Mouse (Mus musculus) embryonic facial prominence, embryonic 15.5 days (tissue): ENCODE data around the gene Fam209. TPM values are rescaled to one million over a fixed set of nuclear protein-coding genes. Genes with fewer than 3 reads are reported as not detected.

ENCODE experiments used
- ATAC-seq: fragments of 200-750 bp; cut with Nextera tagmentation; 2 replicates; pipeline ENCODE4 v1.8.0; 2017; ENCODE audit warnings: low read depth, moderate TSS enrichment; ENCODE audit not compliant: insufficient number of reproducible peaks, low FRiP score, low TSS enrichment
- H3K27ac ChIP-seq: fragments of 300-500 bp; sonication (generic); replicated peaks from 2 replicates; pipeline ENCODE4 v1.5.1; 2015; ENCODE audit warnings: mild to moderate bottlenecking, inconsistent platforms
- H3K27me3 ChIP-seq: fragments of 300-500 bp; sonication (generic); 2 replicates; pipeline ENCODE4 v1.6.1; 2015; ENCODE audit warnings: inconsistent platforms
- H3K36me3 ChIP-seq: fragments of 300-500 bp; sonication (generic); 2 replicates; pipeline ENCODE4 v1.6.1; 2015; ENCODE audit warnings: mild to moderate bottlenecking, inconsistent platforms
- H3K4me1 ChIP-seq: fragments of 300-500 bp; sonication (generic); 2 replicates; pipeline ENCODE4 v1.6.1; 2015; ENCODE audit warnings: inconsistent platforms
- H3K4me2 ChIP-seq: fragments of 300-500 bp; sonication (generic); replicated peaks from 2 replicates; pipeline ENCODE4 v1.6.1; 2015; ENCODE audit warnings: mild to moderate bottlenecking, inconsistent platforms
- H3K4me3 ChIP-seq: fragments of 300-500 bp; sonication (generic); replicated peaks from 2 replicates; pipeline ENCODE4 v1.5.1; 2015; ENCODE audit warnings: mild to moderate bottlenecking, inconsistent platforms
- H3K9ac ChIP-seq: fragments of 300-500 bp; sonication (generic); 2 replicates; pipeline ENCODE4 v1.6.1; 2015; ENCODE audit warnings: inconsistent platforms
- H3K9me3 ChIP-seq: fragments of 300-500 bp; sonication (generic); replicated peaks from 2 replicates; pipeline ENCODE4 v1.6.1; 2016; ENCODE audit warnings: inconsistent platforms
- WGBS: fragments of 180-500 bp; shearing (Covaris S2); methylation state at CpG from one replicate; pipeline ENCODE4 v1.1.7; 2015; 5-methylcytosine and 5-hydroxymethylcytosine counted together
- polyA plus RNA-seq: library from polyadenylated mRNA; unstranded; fragments of >200 nt; fragmentation: Nextera tagmentation; extraction: Ambion mirVana; gene quantifications from 2 replicates; pipeline ENCODE4 v1.2.1, GENCODE M21; 2015

The Fam209 gene
- polyA plus RNA-seq, 1 experiment from 2014 or later: 0.25 TPM

DNA sequence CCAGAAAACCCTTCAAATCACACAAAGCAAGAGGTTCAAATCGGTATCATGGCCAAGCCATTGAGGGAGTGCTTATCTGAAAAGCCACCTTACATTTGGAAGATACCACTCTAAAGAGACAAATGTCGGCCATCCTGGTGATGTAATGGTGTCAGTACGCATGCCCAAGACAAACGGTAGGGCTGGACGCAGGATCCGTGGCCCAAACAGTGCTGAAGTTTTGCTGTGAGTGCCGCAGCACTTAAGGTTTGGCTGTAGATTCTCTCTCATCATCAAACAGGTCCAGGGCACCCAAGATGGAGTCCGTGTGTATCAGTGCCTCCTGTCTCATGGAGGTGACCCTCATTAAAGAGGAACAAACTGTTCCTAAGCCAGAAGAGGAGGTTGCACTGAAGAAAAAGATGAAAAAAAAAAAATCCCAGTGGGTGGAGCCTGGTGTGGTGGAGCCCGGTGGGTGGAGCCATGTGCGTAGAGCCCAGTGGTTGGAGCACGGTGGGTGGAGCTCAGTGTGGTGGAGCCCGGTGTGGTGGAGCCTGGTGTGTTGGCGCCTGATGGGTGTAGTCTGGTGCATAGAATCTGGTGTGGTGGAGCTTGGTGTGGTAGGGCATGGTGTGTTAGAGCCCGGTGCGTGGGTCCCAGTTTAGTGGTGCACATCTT lies 37.9 kb downstream of the Fam209 start:
- Histone ChIP-seq H3K4me2 (no peak overlapping the region), H3K36me3 (no peaks in the 10 kb centered on the region), H3K9ac (no peak overlapping the region), H3K27ac (no peak overlapping the region), H3K27me3 (no peaks in the 10 kb centered on the region), H3K4me3 (no peak overlapping the region), H3K4me1 (no peaks in the 10 kb centered on the region), H3K9me3 (no peaks in the 10 kb centered on the region)
- WGBS: 84% methylated on average over 15 of the region's 15 CpGs
- no peak for ATAC-seq

DNA sequence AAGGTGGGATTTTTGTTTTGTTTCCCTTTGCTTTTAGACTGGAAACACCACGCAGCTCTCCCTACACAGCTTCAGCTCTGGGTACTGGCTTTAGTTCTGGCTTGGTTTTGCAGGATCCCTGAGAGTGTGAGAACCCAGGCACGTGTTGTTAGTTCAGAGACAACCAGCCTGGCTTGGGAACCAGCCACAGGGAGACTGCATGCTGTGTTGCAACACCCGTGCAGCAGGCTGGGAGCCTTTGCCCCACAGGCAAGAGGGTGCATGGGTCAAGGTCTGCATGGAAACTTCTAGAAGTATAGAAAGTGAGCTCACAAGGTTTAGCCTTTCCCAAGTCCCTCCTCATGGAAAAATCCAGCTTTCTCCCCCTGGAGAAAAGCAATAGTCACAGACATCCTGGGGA lies 38.6 kb downstream of the Fam209 start:
- Histone ChIP-seq H3K9me3 (no peaks in the 10 kb centered on the region), H3K4me3 (no peak overlapping the region), H3K4me1 (no peaks in the 10 kb centered on the region), H3K27me3 (no peaks in the 10 kb centered on the region), H3K36me3 (no peaks in the 10 kb centered on the region), H3K9ac (no peak overlapping the region), H3K27ac (no peak overlapping the region), H3K4me2 (no peak overlapping the region)
- WGBS: 49% methylated on average over 3 of the region's 3 CpGs
- no peak for ATAC-seq

DNA sequence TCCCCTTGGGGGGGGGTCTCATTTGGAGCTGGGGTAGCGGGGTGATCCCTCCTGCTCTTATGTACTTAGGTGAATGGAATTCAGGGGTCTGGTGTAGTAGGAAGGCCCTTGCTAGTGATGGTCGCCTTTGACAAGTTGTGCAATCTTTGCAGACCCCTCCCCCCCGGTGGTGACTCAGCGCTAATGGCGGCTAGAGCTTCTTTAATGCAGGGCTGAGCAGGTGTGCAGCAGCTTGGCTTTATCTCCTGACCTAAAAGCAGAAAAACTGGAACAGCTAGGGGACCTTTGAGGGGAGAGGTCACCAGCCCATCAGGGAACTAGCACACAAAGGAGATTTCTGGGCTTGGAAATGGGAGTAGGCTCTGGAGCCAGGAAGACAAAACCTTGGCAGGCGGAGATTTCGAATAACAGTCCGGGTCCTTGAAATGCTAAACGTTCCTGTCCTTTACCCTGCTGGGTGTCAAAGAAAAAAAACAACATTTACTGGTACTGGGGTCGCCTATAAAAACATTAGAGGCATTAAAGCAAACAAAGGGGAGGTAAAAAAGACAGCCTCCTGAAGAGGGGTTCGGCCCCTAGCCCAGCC lies 44.2 kb downstream of the Fam209 start:
- H3K9ac ChIP-seq: no peak overlapping the region
- H3K4me2 ChIP-seq: no peak overlapping the region
- WGBS: 26% methylated on average over 11 of the region's 11 CpGs
- no peak overlapping the region for H3K27ac ChIP-seq
- H3K9me3 ChIP-seq: no peaks in the 10 kb centered on the region
- no peaks in the 10 kb centered on the region for H3K36me3 ChIP-seq
- no peak for ATAC-seq
- H3K4me3 ChIP-seq: no peak overlapping the region
- H3K27me3 ChIP-seq: no peaks in the 10 kb centered on the region; the same call in 1 of the 2 replicates
- H3K4me1 ChIP-seq: no peaks in the 10 kb centered on the region

DNA sequence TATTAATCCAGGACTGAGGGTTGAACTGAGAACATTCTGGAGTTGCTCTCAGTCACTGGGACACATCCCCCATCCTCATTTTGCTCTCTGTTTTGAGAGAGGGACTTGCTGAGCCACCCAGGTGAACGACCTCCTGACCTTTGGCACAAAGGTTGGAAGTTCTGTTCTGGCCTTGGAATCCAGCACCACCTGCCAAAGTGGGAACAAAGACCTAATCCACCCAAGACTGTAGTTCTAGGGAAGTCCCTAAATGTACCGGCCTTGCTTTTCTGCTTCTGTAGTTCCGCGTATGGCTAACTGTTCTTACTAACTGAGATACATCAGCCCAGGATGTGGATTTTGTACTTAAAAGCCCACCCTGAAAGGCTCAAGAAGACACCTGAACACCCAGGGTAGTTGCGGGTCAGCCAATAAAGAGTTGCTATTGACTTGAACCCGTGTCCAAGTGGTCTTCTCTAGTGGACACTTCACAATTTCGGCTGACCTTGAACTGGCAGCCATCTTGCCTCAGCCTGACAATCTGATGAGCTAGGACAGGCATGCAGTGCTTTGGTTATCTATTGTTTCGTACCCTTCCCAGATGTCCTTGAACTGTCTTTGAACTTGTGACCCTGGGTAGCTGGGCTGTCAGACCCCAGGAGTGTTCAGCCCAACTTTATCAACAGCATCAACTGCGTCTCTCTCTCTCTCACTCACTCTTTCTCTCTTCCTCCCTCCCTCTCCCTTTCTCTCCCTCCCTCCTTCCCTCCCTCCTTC lies 48.5 kb downstream of the Fam209 start:
- Histone ChIP-seq H3K27me3 (no peaks in the 10 kb centered on the region; the same call in 1 of the 2 replicates), H3K27ac (no peak overlapping the region), H3K36me3 (no peaks in the 10 kb centered on the region), H3K4me2 (no peak overlapping the region), H3K4me3 (no peak overlapping the region), H3K9ac (no peak overlapping the region), H3K9me3 (no peaks in the 10 kb centered on the region), H3K4me1 (no peaks in the 10 kb centered on the region)
- no peak for ATAC-seq
- WGBS: 83% methylated on average over 9 of the region's 9 CpGs

DNA sequence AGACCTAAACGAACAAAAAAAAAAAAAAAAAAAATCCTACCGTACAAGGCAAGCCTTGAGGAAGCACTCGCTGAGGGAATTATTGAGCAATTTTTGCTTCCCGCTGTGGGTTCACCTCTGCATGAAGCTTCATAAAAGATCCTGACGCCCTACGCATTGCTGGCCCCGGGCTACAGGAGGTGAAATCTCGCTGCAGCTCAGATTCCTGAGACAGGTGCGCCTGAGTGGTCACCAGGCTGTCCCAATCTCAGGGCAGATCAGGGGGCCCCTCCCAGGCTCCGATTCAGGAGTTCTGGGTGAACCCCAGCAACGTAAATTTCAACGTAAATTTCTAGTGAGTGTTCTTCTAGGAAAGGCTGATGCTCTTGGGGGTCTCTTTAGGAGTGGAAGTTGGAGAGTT lies 50.2 kb downstream of the Fam209 start:
- H3K4me2 ChIP-seq: no peak overlapping the region
- ATAC-seq: no peak
- H3K9me3 ChIP-seq: no peaks in the 10 kb centered on the region
- no peaks in the 10 kb centered on the region for H3K4me1 ChIP-seq
- no peaks in the 10 kb centered on the region for H3K36me3 ChIP-seq
- WGBS: 66% methylated on average over 12 of the region's 12 CpGs
- H3K4me3 ChIP-seq: no peak overlapping the region
- H3K27me3 ChIP-seq: no peaks in the 10 kb centered on the region; the same call in 1 of the 2 replicates
- H3K9ac ChIP-seq: no peak overlapping the region
- H3K27ac ChIP-seq: no peak overlapping the region

Other genes with a start within 250 kb of the Fam209 start
- gene Mc3r, start 224.0 kb upstream of the Fam209 start, polyA plus RNA-seq: 0.30 TPM in 1 of 2 replicates, not detected in the other
- gene Fam210b, start 127.0 kb upstream of the Fam209 start, polyA plus RNA-seq: 19.0 and 21.3 TPM in 2 replicates
- gene Aurka, start 102.0 kb upstream of the Fam209 start, polyA plus RNA-seq: 76.0 and 84.8 TPM in 2 replicates
- gene Cstf1, start 101.8 kb upstream of the Fam209 start, polyA plus RNA-seq: 31.7 and 38.0 TPM in 2 replicates
- gene Cass4, start 78.7 kb upstream of the Fam209 start, polyA plus RNA-seq: 0.79 and 1.1 TPM in 2 replicates
- gene Rtf2, start 32.0 kb upstream of the Fam209 start, polyA plus RNA-seq: 75.8 and 79.2 TPM in 2 replicates
- gene Gcnt7, start 13.9 kb upstream of the Fam209 start, polyA plus RNA-seq: 1.9 and 2.1 TPM in 2 replicates
- 25.9 and 27.1 TPM in 2 replicates for gene Tfap2c, start 77.1 kb downstream of the Fam209 start, polyA plus RNA-seq